Mouse (Mus musculus) heart, embryonic 11.5 days (tissue): Measurements from ENCODE around the gene Il17ra. TPM values are rescaled to one million over a fixed set of nuclear protein-coding genes. Genes with fewer than 3 reads are reported as not detected.

Experiments
- ATAC-seq: fragments of 200-750 bp; cut with Nextera tagmentation; replicated peaks from 2 replicates; pipeline ENCODE4 v1.8.0; 2017; ENCODE audit warnings: moderate library complexity; ENCODE audit not compliant: insufficient number of reproducible peaks, low FRiP score, low TSS enrichment
- H3K27ac ChIP-seq: fragments of 300-500 bp; sonication (generic); 2 replicates; pipeline ENCODE4 v1.5.1; 2014; ENCODE audit warnings: mild to moderate bottlenecking, low read depth, low read length
- H3K27me3 ChIP-seq: fragments of 300-500 bp; sonication (generic); 2 replicates; pipeline ENCODE4 v1.6.1; 2014; ENCODE audit warnings: mild to moderate bottlenecking, low read length, mixed read lengths; ENCODE audit not compliant: control insufficient read depth, insufficient read depth
- H3K36me3 ChIP-seq: fragments of 300-500 bp; sonication (generic); 2 replicates; pipeline ENCODE4 v1.6.1; 2014; ENCODE audit warnings: mild to moderate bottlenecking, low read length, moderate library complexity, mixed read lengths; ENCODE audit not compliant: control insufficient read depth, insufficient read depth
- H3K4me1 ChIP-seq: fragments of 300-500 bp; sonication (generic); 2 replicates; pipeline ENCODE4 v1.6.1; 2014; ENCODE audit warnings: low read length; ENCODE audit not compliant: control insufficient read depth, insufficient read depth
- H3K4me2 ChIP-seq: fragments of 300-500 bp; sonication (generic); 2 replicates; pipeline ENCODE4 v1.6.1; 2014; ENCODE audit warnings: mild to moderate bottlenecking, moderate library complexity
- H3K4me3 ChIP-seq: fragments of 300-500 bp; sonication (generic); 2 replicates; pipeline ENCODE4 v1.5.1; 2014; ENCODE audit warnings: low read depth, low read length
- H3K9ac ChIP-seq: fragments of 300-500 bp; sonication (generic); 2 replicates; pipeline ENCODE4 v1.6.1; 2014; ENCODE audit warnings: mild to moderate bottlenecking, low read depth, low read length, moderate library complexity
- H3K9me3 ChIP-seq: fragments of 300-500 bp; sonication (generic); replicated peaks from 2 replicates; pipeline ENCODE4 v1.6.1; 2016; ENCODE audit warnings: low read length; ENCODE audit not compliant: control insufficient read depth
- WGBS: fragments of 180-500 bp; shearing (Covaris S2); extraction: QIAGEN DNeasy Blood & Tissue Kit; methylation state at CpG from one replicate; pipeline ENCODE4 v1.1.7; 2014; ENCODE audit not compliant: insufficient replicate concordance; 5-methylcytosine and 5-hydroxymethylcytosine counted together
- polyA plus RNA-seq: library from polyadenylated mRNA; unstranded; fragments of >200 nt; fragmentation: Nextera tagmentation; extraction: Ambion mirVana; gene quantifications from 2 replicates; pipeline ENCODE4 v1.2.1, GENCODE M21; 2014

Gene Il17ra
- polyA plus RNA-seq, 1 experiment from 2014 or later, result 4.2 TPM

GRCm38 (mm10) chr6:120479302-120479701, 16.3 kb downstream of the Il17ra start:
- WGBS, result 56% methylated on average over 2 of the region's 2 CpGs
- H3K36me3 ChIP-seq, result no peaks in the 10 kb centered on the region

GRCm38 (mm10) chr6:120480361-120480760, 17.3 kb downstream of the Il17ra start:
- WGBS, result 91% methylated on average over 5 of the region's 5 CpGs
- no peak overlapping the region for H3K4me3 ChIP-seq
- no peak for ATAC-seq
- H3K9ac ChIP-seq, result no peak overlapping the region
- H3K27me3 ChIP-seq, result no peaks in the 10 kb centered on the region
- H3K4me2 ChIP-seq, result no peak overlapping the region
- no peaks in the 10 kb centered on the region for H3K36me3 ChIP-seq
- H3K27ac ChIP-seq, result no peak overlapping the region
- peaks cover 5% of the 10 kb centered on the region; the same call in 1 of the 2 replicates for H3K4me1 ChIP-seq
- H3K9me3 ChIP-seq, result no peaks in the 10 kb centered on the region

More at GRCm38 (mm10) chr6:120479302-120479701, 16.3 kb downstream of the Il17ra start:
- Histone ChIP-seq H3K27ac (no peak overlapping the region), H3K9me3 (no peaks in the 10 kb centered on the region), H3K27me3 (no peaks in the 10 kb centered on the region), H3K9ac (no peak overlapping the region), H3K4me1 (peaks cover 5% of the 10 kb centered on the region; the same call in 1 of the 2 replicates), H3K4me3 (no peak overlapping the region), H3K4me2 (no peak overlapping the region)
- no peak for ATAC-seq

- ATAC-seq, result no peak
- no peaks in the 10 kb centered on the region for H3K27me3 ChIP-seq
- WGBS, result 89% methylated on average over 6 of the region's 6 CpGs
These were observed 18.5 kb downstream of the Il17ra start for GRCm38 (mm10) chr6:120481538-120481937.

GRCm38 (mm10) chr6:120482021-120482420, 19.0 kb downstream of the Il17ra start:
- WGBS, result 93% methylated on average over 13 of the region's 14 CpGs
- ATAC-seq, result no peak
- H3K4me3 ChIP-seq, result no peak overlapping the region

More at GRCm38 (mm10) chr6:120481538-120481937, 18.5 kb downstream of the Il17ra start:
- H3K4me3 ChIP-seq, result no peak overlapping the region
- H3K9ac ChIP-seq, result no peak overlapping the region
- no peaks in the 10 kb centered on the region for H3K36me3 ChIP-seq
- no peak overlapping the region for H3K4me2 ChIP-seq
- H3K9me3 ChIP-seq, result no peaks in the 10 kb centered on the region
- H3K27ac ChIP-seq, result no peak overlapping the region
- peaks cover 5% of the 10 kb centered on the region; the same call in 1 of the 2 replicates for H3K4me1 ChIP-seq

GRCm38 (mm10) chr6:120482756-120483155, 19.7 kb downstream of the Il17ra start:
- no peak overlapping the region; the same call in 1 of the 2 replicates for H3K9ac ChIP-seq

More at GRCm38 (mm10) chr6:120482021-120482420, 19.0 kb downstream of the Il17ra start:
- Histone ChIP-seq H3K27ac (no peak overlapping the region), H3K4me1 (peaks cover 5% of the 10 kb centered on the region; the same call in 1 of the 2 replicates), H3K9ac (no peak overlapping the region), H3K27me3 (no peaks in the 10 kb centered on the region), H3K4me2 (no peak overlapping the region), H3K9me3 (no peaks in the 10 kb centered on the region), H3K36me3 (no peaks in the 10 kb centered on the region)

GRCm38 (mm10) chr6:120483211-120483626, 20.2 kb downstream of the Il17ra start:
- 26% methylated on average over 8 of the region's 8 CpGs for WGBS
- no peak overlapping the region; the same call in 1 of the 2 replicates for H3K9ac ChIP-seq
- no peak overlapping the region for H3K27ac ChIP-seq
- no peak for ATAC-seq
- peak overlapping the region; percentile 45 for H3K4me2 ChIP-seq
- no peaks in the 10 kb centered on the region for H3K36me3 ChIP-seq
- no peaks in the 10 kb centered on the region for H3K27me3 ChIP-seq
- peaks cover 5% of the 10 kb centered on the region; the same call in 1 of the 2 replicates for H3K4me1 ChIP-seq
- no peaks in the 10 kb centered on the region for H3K9me3 ChIP-seq
- no peak overlapping the region for H3K4me3 ChIP-seq

More at GRCm38 (mm10) chr6:120482756-120483155, 19.7 kb downstream of the Il17ra start:
- WGBS, result 34% methylated on average over 6 of the region's 6 CpGs
- H3K27ac ChIP-seq, result no peak overlapping the region
- H3K4me1 ChIP-seq, result peaks cover 5% of the 10 kb centered on the region; the same call in 1 of the 2 replicates
- no peak overlapping the region for H3K4me3 ChIP-seq
- no peaks in the 10 kb centered on the region for H3K36me3 ChIP-seq
- ATAC-seq, result no peak
- no peaks in the 10 kb centered on the region for H3K9me3 ChIP-seq
- no peak overlapping the region; the same call in 1 of the 2 replicates for H3K4me2 ChIP-seq
- H3K27me3 ChIP-seq, result no peaks in the 10 kb centered on the region

GRCm38 (mm10) chr6:120485038-120485437, 22.0 kb downstream of the Il17ra start:
- Histone ChIP-seq H3K27me3 (peaks cover 2% of the 10 kb centered on the region; the same call in 1 of the 2 replicates), H3K4me2 (no peak overlapping the region), H3K27ac (no peak overlapping the region), H3K36me3 (no peaks in the 10 kb centered on the region), H3K9me3 (no peaks in the 10 kb centered on the region), H3K9ac (no peak overlapping the region), H3K4me1 (peaks cover 5% of the 10 kb centered on the region), H3K4me3 (no peak overlapping the region)
- no peak for ATAC-seq
- WGBS, result 40% methylated on average over 3 of the region's 3 CpGs

- WGBS, result 57% methylated on average over 8 of the region's 8 CpGs
- Histone ChIP-seq H3K9me3 (no peaks in the 10 kb centered on the region), H3K4me3 (no peak overlapping the region), H3K4me1 (peaks cover 5% of the 10 kb centered on the region), H3K27ac (no peak overlapping the region), H3K9ac (no peak overlapping the region), H3K27me3 (peaks cover 4% of the 10 kb centered on the region), H3K4me2 (no peak overlapping the region), H3K36me3 (no peaks in the 10 kb centered on the region)
- no peak for ATAC-seq
These were observed 23.0 kb downstream of the Il17ra start for GRCm38 (mm10) chr6:120486051-120486510.

- no peaks in the 10 kb centered on the region for H3K36me3 ChIP-seq
- H3K27ac ChIP-seq, result no peak overlapping the region
- no peak overlapping the region for H3K4me3 ChIP-seq
- H3K4me2 ChIP-seq, result no peak overlapping the region
- 60% methylated on average over 3 of the region's 3 CpGs for WGBS
- no peak overlapping the region for H3K9ac ChIP-seq
- H3K27me3 ChIP-seq, result peaks cover 30% of the 10 kb centered on the region
- peaks cover 19% of the 10 kb centered on the region for H3K4me1 ChIP-seq
- no peaks in the 10 kb centered on the region for H3K9me3 ChIP-seq
- ATAC-seq, result no peak
These were observed 25.6 kb downstream of the Il17ra start for GRCm38 (mm10) chr6:120488647-120489046.
